Mouse (Mus musculus): ENCODE data around the gene Hoxc10. TPM values are rescaled to one million over a fixed set of nuclear protein-coding genes. Genes with fewer than 3 reads are reported as not detected.

Hoxc10 gene
- polyA plus RNA-seq, 1 experiment from 2014 or later: not detected

DNA sequence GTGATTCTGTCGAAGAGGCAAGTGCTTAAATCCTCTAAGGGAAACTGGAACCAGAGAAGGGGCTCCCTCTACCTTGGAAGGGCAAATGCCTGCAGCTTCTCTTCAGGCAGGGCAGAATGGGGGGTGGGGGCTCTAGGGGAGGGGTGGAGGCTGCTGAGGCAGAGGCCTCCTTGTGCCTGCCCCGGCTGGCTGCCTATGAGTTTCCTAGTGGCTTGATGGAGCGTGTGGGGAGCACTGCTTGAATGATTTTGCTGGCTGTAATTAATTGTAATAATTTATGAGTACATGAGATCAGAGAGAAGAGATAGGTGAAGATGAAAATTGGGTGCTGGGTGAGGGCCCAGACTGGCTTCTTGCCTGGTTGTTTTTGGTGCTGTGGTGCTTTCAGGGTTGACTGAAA, 18.3 kb downstream of the Hoxc10 start:
- Histone ChIP-seq H3K4me3 (no peak overlapping the region), H3K9ac (no peak overlapping the region), H3K27ac (replicated peaks) (no peak overlapping the region), H3K9me3 (no peaks in the 10 kb centered on the region), H3K4me2 (no peak overlapping the region), H3K27me3 (peaks cover 97% of the 10 kb centered on the region), H3K36me3 (no peaks in the 10 kb centered on the region), H3K4me1 (replicated peaks) (peaks cover 9% of the 10 kb centered on the region)
- no peak for ATAC-seq (ENCODE audit: low FRiP score, low read depth)
- 8% methylated on average over 3 of the region's 3 CpGs for WGBS

DNA sequence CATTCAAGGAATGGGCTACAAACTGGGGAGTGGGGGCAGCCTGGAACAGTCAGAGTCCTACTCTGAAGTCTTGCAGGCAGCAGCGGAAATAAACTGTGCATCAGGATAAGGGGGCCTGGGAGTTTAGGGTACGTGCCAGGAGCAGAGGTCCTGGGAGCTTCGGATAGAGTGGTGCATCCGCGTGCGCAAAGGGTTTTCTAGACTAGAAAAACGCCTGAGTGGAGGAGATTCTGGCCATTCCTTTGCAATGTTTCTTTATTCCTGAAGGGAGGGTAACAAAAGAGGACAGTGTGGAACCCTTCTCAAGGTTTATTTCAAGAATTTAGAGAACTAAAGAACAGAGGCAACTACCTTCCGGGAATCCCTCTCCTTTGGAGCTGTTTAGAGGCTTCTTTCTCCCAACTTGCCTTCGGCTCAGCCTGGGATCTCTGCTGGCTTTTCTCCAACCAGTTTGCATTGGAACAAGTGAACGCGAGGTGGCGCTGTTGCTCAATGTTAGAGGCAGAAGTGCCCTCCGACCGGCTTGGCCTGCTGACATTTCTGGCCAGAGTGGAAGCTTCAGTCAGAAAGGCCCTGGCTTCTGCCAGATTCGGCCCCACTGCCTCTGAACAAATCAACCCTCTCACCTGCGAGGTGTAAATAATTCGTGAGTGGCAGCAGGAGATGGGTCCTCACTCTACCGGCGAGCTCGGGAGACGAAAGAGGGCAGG, 20.7 kb downstream of the Hoxc10 start:
- peaks cover 96% of the 10 kb centered on the region for H3K27me3 ChIP-seq
- no peaks in the 10 kb centered on the region for H3K9me3 ChIP-seq
- H3K4me3 ChIP-seq: no peak overlapping the region
- H3K9ac ChIP-seq: no peak overlapping the region
- H3K36me3 ChIP-seq: no peaks in the 10 kb centered on the region
- peaks cover 5% of the 10 kb centered on the region for H3K4me1 ChIP-seq (replicated peaks)
- 3% methylated on average over 21 of the region's 21 CpGs for WGBS
- no peak overlapping the region for H3K4me2 ChIP-seq
- H3K27ac ChIP-seq (replicated peaks): no peak overlapping the region
- no peak for ATAC-seq (ENCODE audit: low FRiP score, low read depth)

DNA sequence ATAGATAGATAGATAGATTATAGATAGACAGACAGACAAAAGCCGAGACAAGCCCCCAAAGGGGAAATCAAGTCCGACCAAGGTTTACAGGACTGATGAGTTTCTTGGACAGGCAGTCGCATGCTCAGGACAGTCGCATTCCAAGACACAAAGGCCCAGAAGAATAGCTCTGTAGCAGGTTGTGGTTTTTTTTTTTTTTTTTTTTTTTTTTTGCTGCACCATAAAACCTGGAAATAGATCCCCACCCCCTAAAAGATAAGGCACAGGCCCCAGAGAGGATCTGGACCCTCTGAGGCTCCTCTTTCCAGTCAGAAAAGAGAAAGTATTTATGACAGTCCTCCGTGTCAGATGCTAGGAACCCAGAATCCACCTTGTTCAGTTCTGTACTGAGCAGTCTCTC, 21.5 kb downstream of the Hoxc10 start:
- peaks cover 96% of the 10 kb centered on the region for H3K27me3 ChIP-seq
- no peak overlapping the region for H3K4me2 ChIP-seq
- no peak overlapping the region for H3K9ac ChIP-seq
- H3K4me1 ChIP-seq (replicated peaks): peaks cover 5% of the 10 kb centered on the region
- WGBS: 24% methylated on average over 5 of the region's 5 CpGs
- no peaks in the 10 kb centered on the region for H3K9me3 ChIP-seq
- no peak overlapping the region for H3K4me3 ChIP-seq
- H3K27ac ChIP-seq (replicated peaks): no peak overlapping the region
- ATAC-seq (ENCODE audit: low FRiP score, low read depth): no peak
- H3K36me3 ChIP-seq: no peaks in the 10 kb centered on the region

DNA sequence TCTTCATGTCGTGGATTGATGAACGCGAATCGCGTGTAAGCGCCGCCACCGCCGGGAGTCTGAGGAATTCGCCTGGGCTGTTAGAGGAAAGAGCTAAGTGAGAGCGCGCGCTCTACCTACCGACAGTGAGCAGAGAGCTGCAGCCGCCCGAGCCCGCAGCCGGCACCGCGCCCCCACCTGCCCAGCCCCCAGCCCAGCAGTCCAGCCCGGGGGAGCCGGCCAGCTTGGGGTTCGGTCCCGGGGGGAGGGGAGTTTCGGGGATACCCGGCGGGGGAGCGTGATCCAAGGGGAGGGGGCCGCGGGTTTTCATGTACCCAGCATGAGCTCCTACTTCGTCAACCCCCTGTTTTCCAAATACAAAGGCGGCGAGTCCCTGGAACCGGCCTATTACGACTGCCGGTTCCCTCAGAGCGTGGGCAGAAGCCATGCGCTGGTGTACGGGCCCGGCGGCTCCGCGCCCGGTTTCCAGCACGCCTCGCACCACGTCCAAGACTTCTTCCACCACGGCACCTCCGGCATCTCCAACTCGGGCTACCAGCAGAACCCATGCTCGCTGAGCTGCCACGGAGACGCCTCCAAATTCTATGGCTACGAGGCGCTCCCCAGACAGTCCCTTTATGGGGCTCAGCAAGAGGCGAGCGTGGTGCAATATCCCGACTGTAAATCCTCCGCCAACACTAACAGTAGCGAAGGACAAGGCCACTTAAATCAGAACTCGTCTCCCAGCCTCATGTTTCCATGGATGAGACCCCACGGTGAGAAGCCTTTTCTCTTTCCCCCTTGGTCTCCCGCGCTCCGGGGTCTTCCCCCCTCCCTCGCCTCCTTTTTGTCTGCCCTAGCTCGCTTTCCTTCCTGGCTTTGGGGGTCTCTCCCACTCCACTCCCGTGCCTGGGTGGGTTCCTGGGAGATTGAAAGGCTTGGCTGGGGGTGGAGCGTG, 24.1 kb downstream of the Hoxc10 start, which contains the start of gene Hoxc8:
Hoxc8 (plus strand) TSS at position 147 of the 937 bp plus-strand sequence.
- no peak for ATAC-seq (ENCODE audit: low FRiP score, low read depth)
- WGBS: under 1% methylated on average over 65 of the region's 69 CpGs
- Histone ChIP-seq H3K9ac (no peak within 1 kb of the TSS), H3K9me3 (no peaks in the 10 kb centered on the region), H3K36me3 (no peaks in the 10 kb centered on the region), H3K4me3 (no peak within 1 kb of the TSS), H3K27ac (replicated peaks) (no peak within 1 kb of the TSS), H3K27me3 (peaks cover 95% of the 10 kb centered on the region), H3K4me2 (no peak within 1 kb of the TSS; the same call in 1 of the 2 replicates), H3K4me1 (replicated peaks) (peaks cover 5% of the 10 kb centered on the region)

DNA sequence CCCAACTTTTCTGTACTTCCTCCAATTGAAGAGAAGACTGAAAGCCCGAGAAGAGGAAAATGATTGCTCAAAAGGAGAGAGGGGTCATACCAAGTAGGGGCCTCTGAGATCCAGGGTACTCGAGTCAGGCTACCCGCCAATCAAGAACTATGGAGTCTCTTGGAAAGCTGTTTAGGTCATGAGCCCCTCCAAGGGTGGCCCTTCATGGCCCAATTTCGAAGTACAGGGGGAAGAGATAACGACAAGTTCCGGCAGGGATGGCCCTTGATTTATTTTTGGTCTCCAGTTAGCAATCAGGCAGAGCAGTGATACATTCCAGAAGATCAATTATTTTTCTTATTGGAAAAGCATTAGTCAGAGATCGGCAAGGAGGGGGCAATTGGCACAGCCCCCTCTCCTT, 25.2 kb downstream of the Hoxc10 start:
- no peak overlapping the region for H3K4me3 ChIP-seq
- ATAC-seq (ENCODE audit: low FRiP score, low read depth): no peak
- H3K9ac ChIP-seq: no peak overlapping the region
- H3K36me3 ChIP-seq: no peaks in the 10 kb centered on the region
- H3K9me3 ChIP-seq: no peaks in the 10 kb centered on the region
- peaks cover 94% of the 10 kb centered on the region for H3K27me3 ChIP-seq
- 2% methylated on average over 7 of the region's 7 CpGs for WGBS
- H3K4me1 ChIP-seq (replicated peaks): peaks cover 5% of the 10 kb centered on the region
- no peak overlapping the region for H3K27ac ChIP-seq (replicated peaks)
- H3K4me2 ChIP-seq: no peak overlapping the region

DNA sequence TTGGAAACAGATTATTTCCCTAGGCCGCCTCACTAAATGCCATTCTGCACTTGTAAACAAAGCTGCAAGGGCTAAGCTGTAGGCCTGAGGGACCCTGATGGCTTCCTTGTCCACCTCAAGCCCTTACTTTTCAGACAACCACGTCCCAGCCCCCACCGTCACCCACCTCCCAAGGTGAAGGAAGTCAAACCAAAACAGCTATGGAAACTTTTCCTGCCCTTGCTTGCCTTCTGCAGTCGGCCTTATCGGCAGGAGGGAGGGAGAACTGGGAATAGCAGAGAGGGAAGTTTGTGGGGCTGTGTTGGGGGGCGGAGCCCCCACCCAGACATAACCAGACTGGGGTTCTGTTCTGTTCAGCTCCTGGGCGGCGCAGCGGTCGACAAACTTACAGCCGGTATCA, 25.6 kb downstream of the Hoxc10 start:
- 1% methylated on average over 11 of the region's 11 CpGs for WGBS
- Histone ChIP-seq H3K27ac (replicated peaks) (no peak overlapping the region), H3K4me1 (replicated peaks) (peaks cover 5% of the 10 kb centered on the region), H3K4me2 (no peak overlapping the region), H3K36me3 (no peaks in the 10 kb centered on the region), H3K9me3 (no peaks in the 10 kb centered on the region), H3K4me3 (no peak overlapping the region), H3K9ac (no peak overlapping the region), H3K27me3 (peaks cover 94% of the 10 kb centered on the region)
- no peak for ATAC-seq (ENCODE audit: low FRiP score, low read depth)

DNA sequence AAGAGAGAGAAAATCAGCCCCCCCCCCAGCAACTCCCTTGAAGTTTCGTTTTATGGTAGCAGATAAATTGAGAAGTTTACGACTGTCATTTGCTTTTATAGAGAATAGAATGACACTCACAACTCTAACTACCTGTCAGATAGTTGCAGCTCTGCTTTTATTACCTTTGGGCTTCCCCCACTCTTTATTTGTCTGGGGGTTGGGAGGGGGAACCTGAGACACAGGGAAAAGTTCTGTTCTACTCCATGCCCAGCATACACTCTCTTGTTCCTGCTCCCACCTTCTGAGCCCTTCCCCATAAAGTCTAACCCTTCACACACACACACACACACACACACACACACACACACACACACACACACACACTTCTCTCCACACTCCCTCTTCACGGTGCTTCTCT, 26.3 kb downstream of the Hoxc10 start:
- Histone ChIP-seq H3K9ac (no peak overlapping the region), H3K36me3 (no peaks in the 10 kb centered on the region), H3K9me3 (no peaks in the 10 kb centered on the region), H3K4me3 (no peak overlapping the region), H3K4me1 (replicated peaks) (peaks cover 5% of the 10 kb centered on the region), H3K27ac (replicated peaks) (no peak overlapping the region), H3K4me2 (no peak overlapping the region), H3K27me3 (peaks cover 94% of the 10 kb centered on the region)
- no peak for ATAC-seq (ENCODE audit: low FRiP score, low read depth)
- WGBS: 1% methylated on average over 3 of the region's 3 CpGs

DNA sequence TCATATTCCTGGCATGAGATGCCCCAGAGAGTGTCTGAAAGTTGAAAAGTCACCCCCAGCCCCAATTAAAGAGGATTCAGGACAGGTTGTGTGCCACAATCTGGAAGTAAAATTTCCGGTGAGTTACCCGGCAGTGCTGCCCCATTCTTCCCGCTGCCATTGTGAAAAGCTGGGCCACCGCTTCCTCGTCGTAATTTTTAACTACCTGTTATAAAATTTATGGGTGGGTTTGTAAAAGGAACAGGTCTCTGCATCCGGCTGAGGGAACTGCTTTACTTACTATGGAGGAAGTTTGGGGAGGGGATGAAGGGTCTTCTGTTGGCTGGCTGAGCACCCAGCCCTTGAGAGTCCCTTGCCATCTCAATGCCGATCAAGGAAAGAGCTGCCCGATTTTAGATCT, 30.0 kb downstream of the Hoxc10 start:
- Histone ChIP-seq H3K27ac (replicated peaks) (no peak overlapping the region), H3K4me3 (no peak overlapping the region), H3K4me2 (no peak overlapping the region), H3K4me1 (replicated peaks) (peaks cover 9% of the 10 kb centered on the region), H3K9me3 (no peaks in the 10 kb centered on the region), H3K27me3 (peaks cover 95% of the 10 kb centered on the region), H3K36me3 (no peaks in the 10 kb centered on the region), H3K9ac (no peak overlapping the region)
- no peak for ATAC-seq (ENCODE audit: low FRiP score, low read depth)
- WGBS: 3% methylated on average over 9 of the region's 9 CpGs

DNA sequence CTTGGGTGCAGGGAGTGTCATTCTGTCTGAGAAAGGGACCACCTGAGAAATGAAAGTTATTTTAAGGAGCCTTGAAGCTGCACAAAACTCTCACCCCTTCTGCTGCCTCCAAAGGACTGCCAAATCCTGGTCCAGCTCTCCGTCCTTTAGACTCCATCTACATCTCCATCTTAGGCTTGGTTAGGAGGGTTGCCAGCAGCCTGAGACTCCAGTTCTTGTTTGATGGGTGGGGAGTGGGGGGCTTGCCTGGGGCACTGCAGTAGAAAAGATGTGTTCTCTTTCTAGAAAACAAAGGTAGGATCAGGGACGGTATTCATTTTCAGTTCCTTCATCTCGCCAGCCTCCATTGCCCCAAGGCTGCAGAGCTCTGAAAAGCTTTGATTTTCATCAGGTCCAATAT, 30.8 kb downstream of the Hoxc10 start:
- no peak overlapping the region for H3K4me2 ChIP-seq
- no peak overlapping the region for H3K4me3 ChIP-seq
- no peak overlapping the region for H3K27ac ChIP-seq (replicated peaks)
- no peak overlapping the region for H3K9ac ChIP-seq
- ATAC-seq (ENCODE audit: low FRiP score, low read depth): no peak
- H3K9me3 ChIP-seq: no peaks in the 10 kb centered on the region
- peaks cover 95% of the 10 kb centered on the region for H3K27me3 ChIP-seq
- H3K4me1 ChIP-seq (replicated peaks): peaks cover 9% of the 10 kb centered on the region
- H3K36me3 ChIP-seq: no peaks in the 10 kb centered on the region
- 1% methylated on average over 3 of the region's 3 CpGs for WGBS

DNA sequence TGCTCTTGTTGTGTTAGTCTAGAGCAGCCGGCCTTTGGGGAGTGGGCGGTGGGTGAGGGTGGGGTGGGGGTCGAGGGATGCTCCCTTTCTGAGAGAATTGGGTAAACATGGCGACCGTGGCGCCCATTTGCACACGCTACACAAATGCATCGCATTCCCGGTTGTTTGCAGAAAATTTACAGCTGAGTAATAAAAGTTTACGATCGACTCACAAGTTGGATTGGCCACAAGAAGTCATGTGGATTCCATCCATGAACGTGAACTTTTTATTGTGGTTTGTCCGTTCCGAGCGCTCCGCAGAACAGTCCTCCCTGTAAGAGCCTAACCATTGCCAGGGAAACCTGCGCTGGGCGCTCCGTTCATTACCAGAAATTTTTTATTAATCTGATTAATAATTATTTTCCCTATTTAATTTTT, 31.4 kb downstream of the Hoxc10 start, which contains the start of gene Hoxc6:
Hoxc6 (plus strand) TSS at position 319 of the 417 bp plus-strand sequence.
- ATAC-seq (ENCODE audit: low FRiP score, low read depth): no peak
- no peak within 1 kb of the TSS for H3K27ac ChIP-seq (replicated peaks)
- no peaks in the 10 kb centered on the region for H3K9me3 ChIP-seq
- 3% methylated on average over 19 of the region's 19 CpGs for WGBS
- H3K4me3 ChIP-seq: peak within 1 kb of the TSS; percentile 35
- H3K27me3 ChIP-seq: peaks cover 95% of the 10 kb centered on the region
- peaks cover 9% of the 10 kb centered on the region for H3K4me1 ChIP-seq (replicated peaks)
- H3K36me3 ChIP-seq: no peaks in the 10 kb centered on the region
- peak within 1 kb of the TSS; percentile 59 for H3K4me2 ChIP-seq
- no peak within 1 kb of the TSS for H3K9ac ChIP-seq

DNA sequence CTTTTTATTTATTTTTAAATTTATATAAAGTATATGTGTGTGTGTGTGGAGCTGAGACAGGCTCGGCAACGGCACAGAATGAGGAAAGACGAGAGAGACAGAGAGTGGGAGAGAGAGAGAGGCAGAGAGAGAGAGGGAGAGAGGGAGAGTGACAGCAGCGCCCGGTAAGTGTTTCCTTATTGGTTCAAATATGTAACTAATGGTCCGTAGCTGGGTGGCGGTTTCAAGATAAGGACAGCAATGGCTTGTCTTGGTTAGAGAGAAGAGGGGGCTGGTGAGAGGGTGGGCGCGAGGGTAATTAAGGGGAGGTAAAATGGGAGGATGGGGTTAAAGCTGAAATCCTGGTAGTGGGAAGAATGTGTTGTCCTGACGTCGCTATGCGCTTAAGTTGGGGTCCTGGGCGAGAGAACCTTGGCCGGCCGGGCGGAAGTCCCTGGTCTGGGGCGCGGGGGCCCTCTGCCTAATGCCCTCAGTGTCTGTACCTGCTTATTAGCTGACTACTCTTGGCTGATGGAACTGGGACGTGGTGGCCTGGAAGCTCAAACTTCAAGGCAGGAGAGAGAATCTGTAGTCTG, 32.1 kb downstream of the Hoxc10 start:
- H3K9me3 ChIP-seq: no peaks in the 10 kb centered on the region
- no peaks in the 10 kb centered on the region for H3K36me3 ChIP-seq
- peaks cover 9% of the 10 kb centered on the region for H3K4me1 ChIP-seq (replicated peaks)
- peaks cover 96% of the 10 kb centered on the region for H3K27me3 ChIP-seq
- no peak overlapping the region for H3K27ac ChIP-seq (replicated peaks)
- 1% methylated on average over 19 of the region's 19 CpGs for WGBS
- H3K4me2 ChIP-seq: peak overlapping the region; percentile 59
- peak overlapping the region; percentile 35 for H3K4me3 ChIP-seq
- no peak overlapping the region for H3K9ac ChIP-seq
- ATAC-seq (ENCODE audit: low FRiP score, low read depth): 0 out of 2 replicates have a peak, but pooled peaks have one; percentile 11
